Mouse (Mus musculus): Measurements from ENCODE around the gene Six6.

The Six6 gene

DNA sequence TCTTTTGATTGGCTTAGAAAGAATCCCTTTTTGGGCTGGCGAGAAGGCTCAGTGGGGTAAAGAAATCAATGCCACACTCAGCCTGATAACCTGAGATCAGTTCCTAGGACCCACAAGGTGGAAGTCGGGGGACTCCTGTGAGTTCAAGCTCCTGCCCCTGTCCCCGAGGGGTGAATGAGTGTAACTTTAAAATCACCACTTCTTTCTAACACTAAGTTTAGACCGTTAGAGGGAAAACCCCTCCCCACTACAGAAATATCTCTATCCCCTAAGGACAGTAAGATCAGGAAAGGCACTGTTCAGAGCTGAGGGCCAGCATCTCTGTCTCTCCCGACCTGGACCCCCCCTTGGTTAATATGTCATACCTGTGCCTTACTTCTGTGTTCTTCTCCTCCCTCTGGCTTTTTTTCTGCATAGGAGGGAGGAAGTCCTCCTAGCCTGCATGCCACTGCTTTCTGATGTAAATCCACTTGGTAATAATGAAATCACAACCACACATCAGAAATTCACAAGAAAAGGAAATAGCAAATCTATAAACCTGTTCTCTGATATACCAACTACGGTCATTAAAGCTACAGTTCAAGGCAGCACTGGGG is 18.2 kb downstream of the Six6 start:
- no peak for DNase-seq (ENCODE audit: low spot score)

DNA sequence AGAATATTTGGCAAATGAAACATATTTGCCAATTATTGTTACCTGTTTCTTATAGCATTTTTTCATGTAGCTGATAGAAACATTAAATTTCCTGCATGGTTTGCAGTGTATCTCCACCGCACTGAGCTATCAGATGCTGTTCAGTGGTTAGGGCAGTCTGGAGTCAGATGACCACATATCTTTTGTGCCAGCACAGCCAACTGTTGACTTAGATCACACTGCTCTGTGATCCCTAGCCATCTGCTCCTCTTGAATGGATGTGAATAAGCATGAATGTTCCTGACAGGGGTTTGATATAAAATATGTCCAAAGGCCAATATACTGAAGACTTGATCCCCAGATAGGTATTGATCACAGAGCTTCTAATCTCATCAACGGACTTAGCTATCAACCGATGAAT is 18.8 kb downstream of the Six6 start:
- DNase-seq (ENCODE audit: low spot score), result no peak

DNA sequence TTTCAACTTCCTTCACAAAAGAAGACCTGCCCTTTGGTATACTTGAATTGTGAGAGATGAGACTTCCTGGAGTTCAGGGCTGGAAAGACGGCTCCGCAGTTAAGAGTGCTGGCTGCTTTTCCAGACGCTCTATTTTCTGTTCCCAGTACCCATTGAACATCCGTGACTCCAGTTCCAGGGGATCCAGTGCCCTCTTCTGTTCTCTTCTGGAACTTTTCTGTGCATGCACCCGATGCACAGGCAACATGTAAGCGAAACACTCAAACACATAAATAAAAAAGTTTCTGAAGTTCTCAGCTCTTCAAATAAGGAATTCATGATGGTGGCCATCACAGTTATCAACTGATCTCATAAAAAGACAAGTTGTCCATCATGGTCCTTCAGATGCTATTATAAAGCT is 23.1 kb downstream of the Six6 start:
- DNase-seq (ENCODE audit: low spot score), result no peak

DNA sequence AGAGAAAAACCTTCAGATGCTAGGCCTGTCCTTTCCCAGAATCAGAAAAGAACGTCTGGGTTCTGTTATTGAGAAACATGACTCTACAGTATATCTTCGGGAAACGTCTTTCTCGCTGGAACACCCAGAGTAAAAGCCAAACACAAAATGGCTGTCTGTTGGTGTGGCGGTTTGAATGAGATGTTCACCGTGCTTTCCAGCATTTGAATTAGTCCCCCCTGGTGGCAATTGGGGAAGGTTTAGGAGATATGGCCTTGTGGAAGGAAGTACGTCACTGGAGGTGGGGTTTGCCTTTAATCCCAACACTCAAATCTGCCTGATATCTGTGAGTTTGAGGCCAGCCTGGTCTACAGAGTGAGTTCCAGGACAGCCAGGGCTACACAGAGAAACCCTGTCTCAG is 27.8 kb downstream of the Six6 start:
- no peak for DNase-seq (ENCODE audit: low spot score)

DNA sequence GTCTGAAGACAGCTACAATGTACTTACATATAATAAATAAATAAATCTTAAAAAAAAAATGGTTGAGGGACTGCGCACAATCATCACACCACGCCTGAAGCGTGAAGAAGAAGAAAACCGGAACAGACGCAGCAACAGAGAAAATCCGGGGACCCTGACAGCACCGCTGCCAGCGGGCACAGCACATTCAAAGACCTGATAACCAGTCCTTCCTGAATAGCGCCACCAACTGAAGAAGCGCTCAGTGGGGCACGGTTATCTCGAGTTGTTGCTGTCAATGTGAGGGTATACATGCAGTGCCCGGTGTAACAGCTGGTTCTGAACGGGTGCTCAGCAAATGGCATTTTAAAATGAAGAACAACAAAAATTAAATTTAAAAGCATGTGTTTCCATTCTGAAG is 30.9 kb downstream of the Six6 start:
- DNase-seq (ENCODE audit: low spot score), result no peak

DNA sequence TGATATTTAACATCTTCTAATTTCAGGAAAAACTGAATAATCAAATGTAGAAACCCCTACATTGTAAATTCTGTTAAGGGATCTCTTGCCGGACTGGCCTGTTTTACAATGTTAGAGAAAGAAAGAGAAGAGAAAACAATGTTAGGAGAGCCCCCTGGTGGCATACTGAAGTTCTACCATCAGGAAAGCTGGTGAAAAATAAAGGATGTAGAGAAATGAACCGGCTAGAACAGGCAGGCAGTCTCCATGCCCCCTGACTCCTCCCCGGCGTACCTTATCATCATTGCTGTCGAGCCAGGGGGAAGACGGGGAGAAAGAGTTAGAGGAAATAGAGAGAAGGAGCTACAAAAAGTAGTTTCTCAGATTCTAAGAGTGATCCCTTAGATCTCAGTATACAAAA is 33.5 kb downstream of the Six6 start:
- DNase-seq (ENCODE audit: low spot score), result no peak

DNA sequence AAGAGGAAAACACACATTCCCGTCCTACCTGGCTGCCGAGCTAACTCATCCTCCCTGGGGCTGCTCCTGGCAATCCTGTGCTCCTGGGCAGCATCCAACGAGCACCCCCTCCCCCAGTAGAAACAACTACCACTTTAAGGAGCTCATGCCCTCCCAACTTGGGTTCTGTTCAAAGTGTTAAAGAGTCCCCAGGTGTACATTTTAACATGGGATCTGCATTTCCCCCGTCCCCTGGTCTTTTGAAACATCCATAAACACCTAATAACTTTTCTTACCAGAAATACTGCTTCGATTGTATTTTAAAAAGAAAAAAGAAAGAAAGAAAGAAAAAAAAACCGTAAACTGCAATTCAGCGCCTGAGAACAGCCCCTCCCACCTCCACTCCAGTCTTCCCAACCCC is 36.5 kb downstream of the Six6 start:
- DNase-seq (ENCODE audit: low spot score), result no peak

DNA sequence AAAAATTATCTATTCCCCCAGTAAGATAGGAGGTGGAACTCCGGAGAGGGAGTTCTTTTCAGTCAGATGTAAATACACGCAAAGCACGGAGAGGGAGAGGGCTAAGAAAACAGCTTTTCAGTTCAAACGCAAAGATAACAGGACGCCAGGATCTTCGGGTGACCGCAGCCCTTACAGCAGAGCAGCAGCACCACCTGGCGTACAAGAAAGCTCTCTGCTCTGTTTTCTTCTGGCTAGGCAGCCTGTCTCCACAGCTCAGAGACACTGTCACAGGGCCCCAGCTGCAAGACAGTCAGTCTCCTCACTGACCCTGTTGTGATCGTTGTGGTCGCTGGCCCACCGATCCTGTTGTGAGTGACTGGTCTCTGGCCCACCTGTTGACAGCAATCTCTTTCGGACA is 37.0 kb downstream of the Six6 start:
- peak; percentile 21 for DNase-seq (ENCODE audit: low spot score)

DNA sequence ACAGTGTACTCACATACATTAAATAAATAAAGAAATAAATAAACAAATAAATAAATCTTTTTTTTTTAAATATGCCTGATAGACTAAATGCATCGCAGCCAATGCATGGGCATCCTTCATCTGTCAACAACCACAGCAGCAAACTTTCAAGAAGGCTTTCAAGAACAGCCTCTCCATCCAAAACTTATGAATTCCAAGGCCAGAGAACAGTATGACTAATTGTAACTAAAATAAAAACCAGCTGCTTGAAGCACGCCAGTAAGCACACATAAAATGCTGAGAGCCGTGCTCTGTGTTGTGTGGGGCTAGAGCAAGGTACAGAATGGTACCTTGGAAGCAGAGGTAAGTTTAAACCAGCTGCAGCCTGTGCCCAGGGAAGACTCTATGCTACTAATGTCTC is 38.2 kb downstream of the Six6 start:
- DNase-seq (ENCODE audit: low spot score), result no peak

DNA sequence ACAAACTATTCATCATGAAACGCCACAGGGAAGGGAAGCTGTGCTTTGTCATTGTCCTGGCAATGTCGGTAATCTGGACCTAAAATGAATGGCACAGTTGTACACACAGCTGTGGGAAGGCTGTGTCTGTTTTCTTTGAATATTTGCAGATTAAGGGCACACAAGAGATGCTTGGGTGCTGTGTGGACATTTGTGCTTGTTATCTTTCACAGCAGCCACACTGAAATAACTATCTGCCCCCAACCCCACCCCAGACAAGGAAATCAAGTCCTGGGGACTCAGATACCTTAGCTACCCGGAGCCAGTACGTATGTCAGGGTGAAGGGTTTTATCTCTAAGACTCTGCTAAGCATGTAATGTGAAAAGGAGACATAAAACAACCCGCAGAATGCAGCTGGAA is 39.5 kb downstream of the Six6 start:
- DNase-seq (ENCODE audit: low spot score), result no peak

DNA sequence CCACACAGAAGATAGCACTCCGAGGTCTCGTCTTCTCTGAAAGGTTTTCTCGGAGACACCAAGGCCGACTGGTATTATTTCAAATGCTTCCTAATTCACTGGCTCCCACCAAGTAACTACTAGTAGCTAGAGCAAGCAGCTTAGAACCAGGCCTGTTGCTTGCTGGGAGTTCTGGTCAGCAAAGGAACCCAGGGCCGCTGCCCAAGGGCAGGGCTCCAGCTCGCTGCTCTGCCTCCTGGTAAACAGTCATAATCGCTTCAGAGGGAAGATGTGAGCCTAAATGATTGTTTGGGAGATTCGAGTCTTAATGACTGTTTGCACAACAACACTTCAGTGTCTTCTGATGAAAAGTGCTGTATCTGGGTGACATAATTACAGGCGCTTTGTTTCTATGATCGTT is 42.9 kb downstream of the Six6 start:
- no peak for DNase-seq (ENCODE audit: low spot score)

DNA sequence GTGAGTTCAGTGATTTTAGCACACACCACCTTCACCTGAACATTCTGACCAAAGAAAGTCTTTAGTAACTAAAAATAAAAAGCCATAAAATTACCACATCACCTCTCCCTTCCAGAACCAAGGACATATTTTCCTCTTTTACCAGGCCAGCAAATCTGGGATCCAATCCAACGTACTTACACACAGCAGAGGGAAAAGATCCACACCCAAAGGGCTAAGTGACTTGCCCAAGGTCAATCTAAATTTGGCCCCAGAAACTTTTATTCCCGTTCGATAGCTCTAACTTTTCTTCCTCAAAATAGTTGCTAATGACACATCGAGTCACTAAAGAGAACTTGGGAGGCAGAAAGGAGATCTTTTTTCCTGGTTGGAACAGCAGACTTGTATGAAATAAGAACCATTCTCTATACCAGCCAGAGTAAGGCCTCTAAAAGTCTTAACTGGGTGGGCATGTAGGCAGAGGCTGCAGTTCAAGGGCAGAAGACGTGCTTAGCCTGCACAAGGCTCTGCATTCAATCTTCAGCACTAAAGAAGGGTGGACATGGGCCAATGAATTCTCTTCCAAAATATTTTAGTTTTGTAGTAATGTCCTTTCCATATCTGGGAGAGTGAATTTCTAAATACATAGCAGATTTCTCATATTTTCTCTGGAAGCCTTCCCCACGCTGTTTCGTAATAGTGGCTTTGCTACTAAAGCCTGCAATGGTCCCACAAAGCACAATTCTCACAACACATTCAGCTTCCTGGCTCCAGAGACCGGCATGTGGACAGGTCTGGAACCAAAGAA is 43.6 kb downstream of the Six6 start:
- DNase-seq (ENCODE audit: low spot score), result no peak

Measured in ovary, postnatal 10 days (tissue).